Mouse (Mus musculus): ENCODE measurements around the gene Cobl. TPM values are rescaled to one million over a fixed set of nuclear protein-coding genes. Genes with fewer than 3 reads are reported as not detected.

Cobl gene
- polyA plus RNA-seq, 1 experiment from 2014 or later, result 5.6 TPM

DNA sequence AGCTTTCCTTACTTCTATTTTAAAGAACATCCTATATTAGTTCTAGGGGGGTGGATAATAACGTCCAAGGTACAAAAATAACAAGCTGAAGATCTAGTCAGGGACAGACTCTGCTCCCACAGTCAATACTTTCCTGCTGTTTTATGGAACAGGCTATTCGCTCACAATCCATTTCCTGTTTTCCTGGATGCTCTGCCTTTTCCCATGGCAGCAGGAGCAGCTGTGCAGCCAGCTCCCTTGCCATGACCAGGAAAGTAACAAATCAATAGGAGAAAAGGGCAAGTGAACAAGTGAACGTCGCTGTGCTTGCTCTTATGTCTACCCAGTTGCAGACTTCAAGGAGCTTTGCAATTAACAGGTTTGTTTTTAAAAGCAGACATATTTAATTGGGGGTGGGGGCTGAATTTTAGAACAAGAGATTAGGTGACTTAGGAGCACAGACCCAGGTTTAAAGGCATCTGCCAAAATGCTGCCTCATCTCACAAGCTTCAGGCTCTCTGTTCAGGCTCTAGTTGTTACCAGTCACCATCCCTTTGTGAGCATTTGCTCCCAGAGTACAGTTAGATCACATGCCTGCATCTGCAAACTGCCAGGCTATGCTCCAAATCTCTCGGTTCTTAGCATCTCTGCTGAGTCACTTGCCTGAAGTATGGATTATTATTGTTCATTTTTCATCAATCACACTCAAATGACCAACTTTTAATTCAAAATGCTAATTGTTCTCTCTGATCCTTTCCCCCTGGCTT lies 164.9 kb downstream of the Cobl start:
- WGBS, result 23% methylated on average over 5 of the region's 5 CpGs
- Histone ChIP-seq H3K27ac (ENCODE audit: low read depth, low read length) (0 out of 2 replicates have a peak overlapping the region, but pooled peaks have one; percentile 20), H3K9me3 (ENCODE audit: control insufficient read depth, low read length) (no peaks in the 10 kb centered on the region), H3K4me2 (ENCODE audit: low read depth) (no peak overlapping the region), H3K4me3 (ENCODE audit: low read depth, low read length) (no peak overlapping the region), H3K4me1 (ENCODE audit: control insufficient read depth, insufficient read depth, low read length) (peaks cover 7% of the 10 kb centered on the region; the same call in 1 of the 2 replicates), H3K9ac (ENCODE audit: low read length) (no peak overlapping the region), H3K27me3 (ENCODE audit: control insufficient read depth, insufficient read depth, low read length) (no peaks in the 10 kb centered on the region), H3K36me3 (ENCODE audit: control insufficient read depth, insufficient read depth, low read length) (no peaks in the 10 kb centered on the region)
- DNase-seq (ENCODE audit: low spot score) (peak; percentile 12), ATAC-seq (ENCODE audit: insufficient read depth, low FRiP score, low TSS enrichment) (peak; percentile 55; the same call in 1 of the 2 replicates)

DNA sequence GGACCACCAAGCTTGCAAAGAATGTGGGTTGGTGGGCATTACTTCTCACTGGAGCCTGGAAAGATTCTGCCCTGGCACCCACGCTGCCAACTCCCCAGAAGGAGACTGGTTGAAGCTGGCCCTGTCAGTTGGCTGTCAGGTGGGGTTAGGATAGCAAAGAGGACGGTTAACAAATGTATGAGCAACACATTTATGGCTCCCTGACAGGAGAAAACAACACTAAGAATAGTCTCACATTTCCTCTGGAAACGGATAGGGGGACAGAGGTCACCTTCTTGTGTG lies 173.2 kb downstream of the Cobl start:
- no peak for ATAC-seq (ENCODE audit: insufficient read depth, low FRiP score, low TSS enrichment)

DNA sequence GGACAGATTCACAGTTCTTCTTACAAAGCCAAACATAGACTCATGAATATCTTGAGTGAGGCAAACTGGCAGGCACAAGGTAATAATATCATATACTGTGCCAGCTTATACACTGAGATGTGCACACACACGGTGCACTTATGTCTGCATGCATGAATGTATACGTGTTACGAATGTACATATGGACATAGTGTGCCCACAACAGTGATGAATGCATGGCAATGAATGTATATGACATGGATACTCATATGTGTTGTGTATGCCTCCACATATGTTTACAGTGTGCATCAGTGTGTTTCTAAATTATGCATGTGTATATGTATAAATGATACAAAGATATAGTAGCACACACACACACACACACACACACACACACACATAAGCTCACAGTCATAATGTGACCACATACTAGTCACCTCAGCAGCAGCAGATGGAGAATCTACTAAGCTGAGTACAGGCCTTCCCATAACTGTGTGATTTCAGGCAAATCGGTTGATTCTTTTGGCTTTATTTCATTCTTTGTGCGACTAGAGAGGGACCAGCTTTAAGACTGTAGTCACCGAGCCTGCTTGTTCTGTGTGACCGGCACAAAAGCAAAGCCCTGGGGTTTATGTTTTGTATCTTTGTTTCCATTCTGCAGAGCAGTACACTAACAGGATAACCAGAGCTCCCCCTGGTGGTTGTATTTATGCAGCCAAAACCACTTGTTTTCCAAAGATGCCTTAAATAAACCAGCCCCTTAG lies 173.7 kb downstream of the Cobl start:
- H3K4me1 ChIP-seq (ENCODE audit: control insufficient read depth, insufficient read depth, low read length), result no peaks in the 10 kb centered on the region
- H3K9me3 ChIP-seq (ENCODE audit: control insufficient read depth, low read length), result no peaks in the 10 kb centered on the region
- ATAC-seq (ENCODE audit: insufficient read depth, low FRiP score, low TSS enrichment), result peak; percentile 79
- no peak overlapping the region for H3K4me3 ChIP-seq (ENCODE audit: low read depth, low read length)
- no peak overlapping the region for H3K9ac ChIP-seq (ENCODE audit: low read length)
- no peaks in the 10 kb centered on the region for H3K36me3 ChIP-seq (ENCODE audit: control insufficient read depth, insufficient read depth, low read length)
- peak; percentile 69 for DNase-seq (ENCODE audit: low spot score)
- H3K4me2 ChIP-seq (ENCODE audit: low read depth), result no peak overlapping the region
- WGBS, result 48% methylated on average over 7 of the region's 7 CpGs
- H3K27me3 ChIP-seq (ENCODE audit: control insufficient read depth, insufficient read depth, low read length), result no peaks in the 10 kb centered on the region
- no peak overlapping the region for H3K27ac ChIP-seq (ENCODE audit: low read depth, low read length)

More for the DNA sequence above, 173.2 kb downstream of the Cobl start:
- H3K9ac ChIP-seq (ENCODE audit: low read length), result no peak overlapping the region
- H3K27ac ChIP-seq (ENCODE audit: low read depth, low read length), result no peak overlapping the region
- H3K4me2 ChIP-seq (ENCODE audit: low read depth), result no peak overlapping the region
- 30% methylated on average over 3 of the region's 3 CpGs for WGBS
- DNase-seq (ENCODE audit: low spot score), result no peak
- H3K36me3 ChIP-seq (ENCODE audit: control insufficient read depth, insufficient read depth, low read length), result no peaks in the 10 kb centered on the region
- H3K4me3 ChIP-seq (ENCODE audit: low read depth, low read length), result no peak overlapping the region
- H3K27me3 ChIP-seq (ENCODE audit: control insufficient read depth, insufficient read depth, low read length), result no peaks in the 10 kb centered on the region
- no peaks in the 10 kb centered on the region for H3K4me1 ChIP-seq (ENCODE audit: control insufficient read depth, insufficient read depth, low read length)
- no peaks in the 10 kb centered on the region for H3K9me3 ChIP-seq (ENCODE audit: control insufficient read depth, low read length)

DNA sequence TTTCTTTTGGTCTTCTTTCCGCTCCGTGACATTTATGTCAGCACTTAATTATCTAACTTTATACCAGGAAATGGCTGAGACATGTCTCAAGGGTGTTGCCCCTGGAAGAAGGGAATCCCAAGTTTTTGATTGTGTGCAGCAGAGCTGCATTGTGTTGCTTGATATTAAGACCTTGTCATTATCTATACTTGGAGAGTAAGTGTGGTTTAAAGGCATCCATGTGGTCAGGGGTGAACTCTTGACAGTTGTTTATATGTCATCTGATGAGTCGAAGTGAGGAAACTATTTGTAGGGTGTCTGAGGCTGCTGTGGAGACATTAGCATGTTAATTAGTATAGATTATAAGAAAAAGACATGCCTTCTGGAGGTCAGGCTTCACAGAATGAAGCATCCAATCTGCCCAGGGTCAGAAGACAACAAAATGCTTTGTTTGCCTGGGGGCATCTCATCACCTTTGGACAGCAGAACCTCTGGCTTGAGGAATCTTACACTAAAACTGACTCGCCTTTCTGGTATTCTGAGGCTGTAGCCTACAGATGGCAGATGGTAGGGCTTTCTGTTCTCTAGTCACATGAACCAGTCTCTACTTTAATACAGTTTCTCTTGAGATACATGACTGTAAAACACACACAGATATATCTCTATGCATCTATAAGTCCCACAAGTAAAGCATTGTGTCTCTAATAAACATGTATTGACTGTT lies 179.3 kb downstream of the Cobl start:
- Histone ChIP-seq H3K4me2 (ENCODE audit: low read depth) (no peak overlapping the region), H3K4me3 (ENCODE audit: low read depth, low read length) (no peak overlapping the region), H3K27me3 (ENCODE audit: control insufficient read depth, insufficient read depth, low read length) (no peaks in the 10 kb centered on the region), H3K9ac (ENCODE audit: low read length) (no peak overlapping the region), H3K9me3 (ENCODE audit: control insufficient read depth, low read length) (no peaks in the 10 kb centered on the region), H3K27ac (ENCODE audit: low read depth, low read length) (no peak overlapping the region), H3K4me1 (ENCODE audit: control insufficient read depth, insufficient read depth, low read length) (no peaks in the 10 kb centered on the region), H3K36me3 (ENCODE audit: control insufficient read depth, insufficient read depth, low read length) (no peaks in the 10 kb centered on the region)
- WGBS, result 88% methylated on average over 4 of the region's 4 CpGs
- DNase-seq (ENCODE audit: low spot score) (no peak), ATAC-seq (ENCODE audit: insufficient read depth, low FRiP score, low TSS enrichment) (no peak)

DNA sequence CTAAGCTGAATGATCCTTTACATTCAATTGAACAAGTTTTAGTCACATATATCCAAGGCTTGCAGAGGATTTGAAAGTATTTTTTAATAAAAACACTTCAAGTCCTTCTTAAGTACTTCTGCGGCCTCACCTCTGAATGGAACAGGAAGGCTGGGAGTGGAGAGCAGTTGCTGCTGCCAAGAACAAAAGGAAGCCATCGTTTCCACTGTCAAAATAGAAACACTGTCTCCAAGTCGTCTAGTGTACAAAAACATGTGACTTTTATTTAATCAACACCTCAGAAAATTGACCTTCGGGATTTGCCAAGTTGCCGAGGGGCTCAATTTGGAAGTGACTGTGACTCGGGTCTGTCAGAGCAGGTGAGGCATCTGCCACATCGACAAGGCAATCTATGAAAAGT lies 184.0 kb downstream of the Cobl start:
- no peaks in the 10 kb centered on the region for H3K4me1 ChIP-seq (ENCODE audit: control insufficient read depth, insufficient read depth, low read length)
- H3K4me2 ChIP-seq (ENCODE audit: low read depth), result no peak overlapping the region
- H3K9me3 ChIP-seq (ENCODE audit: control insufficient read depth, low read length), result no peaks in the 10 kb centered on the region
- WGBS, result 79% methylated on average over 7 of the region's 7 CpGs
- no peak overlapping the region for H3K27ac ChIP-seq (ENCODE audit: low read depth, low read length)
- H3K9ac ChIP-seq (ENCODE audit: low read length), result no peak overlapping the region
- ATAC-seq (ENCODE audit: insufficient read depth, low FRiP score, low TSS enrichment) (no peak), DNase-seq (ENCODE audit: low spot score) (no peak)
- H3K27me3 ChIP-seq (ENCODE audit: control insufficient read depth, insufficient read depth, low read length), result no peaks in the 10 kb centered on the region
- H3K4me3 ChIP-seq (ENCODE audit: low read depth, low read length), result no peak overlapping the region
- H3K36me3 ChIP-seq (ENCODE audit: control insufficient read depth, insufficient read depth, low read length), result no peaks in the 10 kb centered on the region

DNA sequence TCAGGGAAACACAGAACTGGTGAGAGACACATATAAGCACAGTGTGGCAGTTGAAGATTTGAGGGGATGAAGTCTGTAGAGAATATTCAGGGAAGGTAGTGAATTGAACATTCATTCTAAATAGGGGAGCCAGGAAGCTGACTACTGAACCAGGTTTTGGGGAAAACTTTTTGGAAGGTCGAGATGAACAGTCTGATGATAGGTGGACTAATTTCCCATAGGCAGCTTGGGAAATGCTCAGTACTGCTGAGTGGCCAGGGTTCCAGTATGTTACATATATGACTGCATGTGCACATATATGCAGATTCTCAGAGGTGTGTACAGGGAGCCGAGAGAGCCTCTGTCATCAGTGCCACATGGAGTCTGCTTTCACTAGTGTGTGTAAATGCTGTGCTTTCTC lies 190.5 kb downstream of the Cobl start:
- no peaks in the 10 kb centered on the region for H3K27me3 ChIP-seq (ENCODE audit: control insufficient read depth, insufficient read depth, low read length)
- 78% methylated on average over 2 of the region's 2 CpGs for WGBS
- DNase-seq (ENCODE audit: low spot score) (no peak), ATAC-seq (ENCODE audit: insufficient read depth, low FRiP score, low TSS enrichment) (no peak)
- no peak overlapping the region for H3K9ac ChIP-seq (ENCODE audit: low read length)
- H3K4me1 ChIP-seq (ENCODE audit: control insufficient read depth, insufficient read depth, low read length), result no peaks in the 10 kb centered on the region
- H3K4me3 ChIP-seq (ENCODE audit: low read depth, low read length), result no peak overlapping the region
- H3K27ac ChIP-seq (ENCODE audit: low read depth, low read length), result no peak overlapping the region
- H3K9me3 ChIP-seq (ENCODE audit: control insufficient read depth, low read length), result no peaks in the 10 kb centered on the region
- no peaks in the 10 kb centered on the region for H3K36me3 ChIP-seq (ENCODE audit: control insufficient read depth, insufficient read depth, low read length)
- no peak overlapping the region for H3K4me2 ChIP-seq (ENCODE audit: low read depth)

DNA sequence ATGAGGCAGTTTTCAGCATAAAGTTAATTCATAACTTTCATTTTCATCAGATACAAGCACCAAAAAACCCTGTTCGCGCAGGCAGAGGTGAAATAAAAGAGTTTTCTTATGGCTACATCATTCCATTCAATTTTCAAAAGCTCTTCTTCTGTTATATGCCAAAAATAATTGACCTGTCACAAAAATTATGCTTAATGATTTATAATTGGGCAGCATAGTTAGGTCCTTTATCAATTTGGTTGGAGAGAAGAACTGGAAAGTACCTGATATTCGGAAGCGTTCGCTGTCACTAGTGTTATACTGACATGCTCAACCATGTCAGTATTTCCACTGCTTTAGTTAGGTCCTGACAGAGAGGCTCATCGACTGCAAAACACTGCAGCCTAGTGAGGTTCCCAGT lies 191.0 kb downstream of the Cobl start:
- Histone ChIP-seq H3K9me3 (ENCODE audit: control insufficient read depth, low read length) (no peaks in the 10 kb centered on the region), H3K36me3 (ENCODE audit: control insufficient read depth, insufficient read depth, low read length) (no peaks in the 10 kb centered on the region), H3K4me3 (ENCODE audit: low read depth, low read length) (no peak overlapping the region), H3K4me2 (ENCODE audit: low read depth) (no peak overlapping the region), H3K4me1 (ENCODE audit: control insufficient read depth, insufficient read depth, low read length) (no peaks in the 10 kb centered on the region), H3K9ac (ENCODE audit: low read length) (no peak overlapping the region), H3K27me3 (ENCODE audit: control insufficient read depth, insufficient read depth, low read length) (no peaks in the 10 kb centered on the region), H3K27ac (ENCODE audit: low read depth, low read length) (no peak overlapping the region)
- no peak for DNase-seq (ENCODE audit: low spot score)
- ATAC-seq (ENCODE audit: insufficient read depth, low FRiP score, low TSS enrichment), result no peak
- 95% methylated on average over 6 of the region's 6 CpGs for WGBS

DNA sequence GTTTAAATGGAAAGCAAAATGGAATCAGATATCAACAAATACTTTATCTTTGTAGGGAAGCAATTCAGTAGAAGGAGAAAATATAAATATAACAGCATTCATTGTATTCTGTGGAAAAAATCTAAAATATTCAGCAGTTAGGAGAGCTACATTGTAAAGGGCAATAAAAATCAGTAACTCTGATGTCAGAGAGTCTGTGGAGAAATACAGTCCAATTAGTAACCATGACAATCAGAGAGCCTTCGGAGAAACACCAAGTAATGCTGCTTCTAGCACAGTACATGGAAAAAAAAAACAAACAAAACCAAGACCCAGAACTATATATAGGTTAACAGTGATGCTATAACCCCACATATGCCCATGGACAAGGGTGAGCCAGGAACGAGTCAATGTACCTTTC lies 206.3 kb downstream of the Cobl start:
- Histone ChIP-seq H3K4me2 (ENCODE audit: low read depth) (no peak overlapping the region), H3K4me3 (ENCODE audit: low read depth, low read length) (no peak overlapping the region), H3K9me3 (ENCODE audit: control insufficient read depth, low read length) (no peaks in the 10 kb centered on the region), H3K27ac (ENCODE audit: low read depth, low read length) (no peak overlapping the region), H3K27me3 (ENCODE audit: control insufficient read depth, insufficient read depth, low read length) (no peaks in the 10 kb centered on the region), H3K4me1 (ENCODE audit: control insufficient read depth, insufficient read depth, low read length) (no peaks in the 10 kb centered on the region), H3K36me3 (ENCODE audit: control insufficient read depth, insufficient read depth, low read length) (no peaks in the 10 kb centered on the region), H3K9ac (ENCODE audit: low read length) (no peak overlapping the region)
- WGBS, result 65% methylated on average over 2 of the region's 2 CpGs
- ATAC-seq (ENCODE audit: insufficient read depth, low FRiP score, low TSS enrichment), result no peak
- DNase-seq (ENCODE audit: low spot score), result no peak
